Mouse (Mus musculus): ENCODE results near the gene Sgpl1. TPM values are rescaled to one million over a fixed set of nuclear protein-coding genes. Genes with fewer than 3 reads are reported as not detected.

The Sgpl1 gene
- 62.9 and 63.4 TPM in 2 replicates for polyA plus RNA-seq (2015; fragmentation: Nextera tagmentation; extraction: Ambion mirVana)

DNA sequence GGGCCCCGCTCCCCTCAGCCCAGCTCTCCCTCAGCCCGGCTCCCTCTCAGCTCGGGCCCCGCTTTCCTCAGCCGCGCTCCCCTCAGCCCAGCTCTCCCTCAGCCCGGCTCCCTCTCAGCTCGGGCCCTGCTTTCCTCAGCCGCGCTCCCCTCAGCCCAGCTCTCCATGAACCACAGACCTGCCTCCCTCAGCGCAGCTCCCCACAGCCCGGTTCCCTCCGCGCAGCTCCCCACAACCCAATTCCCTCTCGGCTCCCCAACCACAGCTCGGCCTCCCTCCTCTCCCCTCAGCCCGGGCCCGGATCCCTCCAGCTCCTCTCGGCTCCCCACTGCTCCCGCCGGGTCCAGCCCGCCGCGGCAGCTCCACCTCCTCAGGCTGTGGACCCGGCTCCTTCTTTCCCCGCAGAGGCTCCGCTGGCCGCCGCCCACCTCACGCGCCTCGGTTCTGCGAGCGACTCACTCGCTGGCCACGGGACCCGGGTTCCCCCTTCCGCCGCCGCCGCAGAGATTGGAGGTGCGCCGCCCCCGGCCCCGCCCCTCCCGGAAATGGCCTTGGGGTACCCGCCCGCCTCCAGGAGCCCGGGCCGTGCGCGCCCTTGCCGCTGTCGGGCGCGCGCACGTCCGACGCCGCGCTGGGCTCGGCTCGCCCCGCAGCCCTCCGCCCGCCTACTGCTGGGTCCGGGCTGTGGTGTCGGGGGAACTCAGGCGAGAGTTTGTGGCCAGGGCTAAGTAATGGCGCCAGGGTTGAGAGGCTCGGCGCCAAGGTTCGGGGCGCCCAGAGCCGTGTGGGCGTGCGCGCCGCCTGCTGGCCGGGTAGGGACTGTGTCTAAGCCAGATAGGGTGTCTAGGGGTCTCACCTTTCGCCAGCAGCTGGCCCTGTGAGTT, at the start of gene Sgpl1:
TSS of gene Sgpl1 (minus strand) at position 547 of the 884 bp plus-strand sequence.
- peak within 1 kb of the TSS; percentile 94 for H3K4me3 ChIP-seq (replicated peaks)
- peak within 1 kb of the TSS; percentile 98 for H3K27ac ChIP-seq
- no peaks in the 10 kb centered on the region for H3K27me3 ChIP-seq
- H3K9me3 ChIP-seq (replicated peaks) = no peaks in the 10 kb centered on the region
- peaks cover 7% of the 10 kb centered on the region; the same call in 1 of the 2 replicates for H3K36me3 ChIP-seq
- ATAC-seq (replicated peaks; ENCODE audit: low FRiP score) = peak; percentile 88
- H3K9ac ChIP-seq = peak within 1 kb of the TSS; percentile 96
- H3K4me1 ChIP-seq = peaks cover 16% of the 10 kb centered on the region
- H3K4me2 ChIP-seq = peak within 1 kb of the TSS; percentile 97
- under 1% methylated on average over 82 of the region's 82 CpGs for whole genome bisulfite sequencing

DNA sequence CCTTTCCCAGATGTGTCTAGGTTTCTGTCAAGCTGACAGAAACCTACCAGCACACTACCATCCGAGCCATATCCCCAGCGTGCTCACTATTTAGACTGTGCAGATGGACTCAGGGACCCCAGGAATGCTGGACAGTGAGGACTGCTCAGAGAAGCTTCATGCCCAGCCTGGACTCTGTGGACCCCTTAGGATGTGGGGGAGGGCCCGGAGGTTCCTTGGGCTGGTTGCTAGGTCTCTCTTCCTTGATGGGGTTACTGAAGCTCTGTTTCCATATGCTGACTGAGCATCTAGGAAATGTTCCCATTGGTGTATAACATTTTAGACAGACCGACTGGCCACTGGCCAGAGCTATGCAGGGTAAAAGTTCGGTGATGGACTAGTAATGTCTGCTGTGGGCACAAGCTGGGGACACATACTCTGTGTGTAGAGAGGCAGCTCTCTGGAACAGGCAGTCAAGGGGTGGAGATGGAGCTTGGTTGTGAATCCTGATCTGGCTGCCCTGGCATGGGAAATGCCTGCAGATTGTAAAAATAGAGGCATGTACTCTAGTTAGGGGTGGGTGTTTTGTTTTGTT, 48.3 kb upstream of the Sgpl1 start:
- Histone ChIP-seq H3K9ac (no peak overlapping the region), H3K27ac (no peak overlapping the region), H3K4me2 (no peak overlapping the region), H3K9me3 (replicated peaks) (no peaks in the 10 kb centered on the region), H3K27me3 (no peaks in the 10 kb centered on the region), H3K36me3 (no peaks in the 10 kb centered on the region), H3K4me3 (replicated peaks) (no peak overlapping the region), H3K4me1 (peaks cover 5% of the 10 kb centered on the region)
- 79% methylated on average over 5 of the region's 5 CpGs for WGBS
- no peak for ATAC-seq (replicated peaks; ENCODE audit: low FRiP score)

DNA sequence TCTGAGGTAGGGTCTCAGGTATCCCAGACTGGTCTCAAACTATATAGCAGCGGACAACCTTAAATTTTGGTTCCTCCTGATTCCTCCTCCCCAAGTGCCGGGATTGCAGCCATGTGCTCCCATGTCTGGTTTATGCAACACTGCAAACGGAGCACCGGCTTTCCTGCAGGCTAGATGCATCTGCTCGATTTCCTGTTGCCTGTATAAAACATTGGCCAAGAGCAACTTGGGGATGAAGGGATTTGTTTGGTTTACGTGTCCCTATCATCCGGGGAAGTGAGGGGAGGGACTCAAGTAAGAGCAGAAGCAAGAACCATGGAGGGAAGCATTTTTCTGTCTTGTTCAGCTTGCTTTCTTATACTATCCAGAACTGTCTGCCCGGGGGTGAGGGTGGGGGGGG, 47.7 kb upstream of the Sgpl1 start:
- H3K27ac ChIP-seq = no peak overlapping the region
- H3K4me1 ChIP-seq = peaks cover 5% of the 10 kb centered on the region
- no peak overlapping the region for H3K4me3 ChIP-seq (replicated peaks)
- no peak overlapping the region for H3K4me2 ChIP-seq
- no peak for ATAC-seq (replicated peaks; ENCODE audit: low FRiP score)
- no peaks in the 10 kb centered on the region for H3K36me3 ChIP-seq
- H3K27me3 ChIP-seq = no peaks in the 10 kb centered on the region
- no peaks in the 10 kb centered on the region for H3K9me3 ChIP-seq (replicated peaks)
- H3K9ac ChIP-seq = no peak overlapping the region
- WGBS = 65% methylated on average over 8 of the region's 8 CpGs

DNA sequence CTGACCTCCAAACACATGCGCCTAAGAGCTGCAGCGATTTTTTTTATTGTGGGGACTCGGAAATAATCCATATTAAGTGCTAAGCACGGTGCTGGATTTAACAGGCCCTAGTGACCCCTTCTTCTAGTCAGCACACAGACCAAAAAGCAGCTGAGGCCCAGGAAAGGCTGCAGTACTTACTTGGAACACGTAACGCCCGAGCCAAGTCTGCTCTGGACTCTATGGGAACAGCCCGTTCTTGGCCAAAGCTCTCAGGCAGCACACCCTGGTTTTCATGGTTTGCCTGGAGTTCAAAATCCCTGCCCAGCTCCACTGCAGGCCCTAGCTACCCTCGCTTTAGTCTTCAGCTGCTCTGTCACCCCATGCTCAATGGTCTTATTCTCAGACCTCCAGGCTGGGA, 47.1 kb upstream of the Sgpl1 start:
- Histone ChIP-seq H3K27ac (no peak overlapping the region), H3K4me3 (replicated peaks) (no peak overlapping the region), H3K9ac (no peak overlapping the region), H3K27me3 (no peaks in the 10 kb centered on the region), H3K9me3 (replicated peaks) (no peaks in the 10 kb centered on the region), H3K4me2 (no peak overlapping the region), H3K4me1 (peaks cover under 1% of the 10 kb centered on the region), H3K36me3 (no peaks in the 10 kb centered on the region)
- WGBS = 87% methylated on average over 9 of the region's 9 CpGs
- ATAC-seq (replicated peaks; ENCODE audit: low FRiP score) = no peak

DNA sequence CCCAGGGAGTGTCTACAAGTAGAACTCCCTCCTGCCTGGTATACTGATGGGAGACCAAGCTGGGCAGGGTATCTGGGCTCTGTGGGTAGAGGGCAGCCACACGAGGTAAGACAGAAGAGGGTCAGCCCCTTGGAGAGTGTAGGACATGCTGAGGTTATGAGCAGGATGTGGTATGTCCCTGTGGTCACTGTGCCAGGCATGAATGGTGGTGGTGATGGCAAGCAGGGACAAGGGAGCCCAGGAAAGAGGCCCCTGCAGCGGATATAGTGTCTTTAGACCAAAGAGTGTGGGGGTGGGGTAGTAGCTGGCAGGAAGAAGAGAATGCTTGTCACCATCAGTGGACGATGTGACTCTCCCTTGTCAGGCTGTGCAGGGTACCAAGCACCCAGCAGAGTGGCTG, 40.5 kb upstream of the Sgpl1 start:
- Histone ChIP-seq H3K4me1 (no peaks in the 10 kb centered on the region), H3K9me3 (replicated peaks) (no peaks in the 10 kb centered on the region), H3K27ac (no peak overlapping the region), H3K4me3 (replicated peaks) (no peak overlapping the region), H3K27me3 (no peaks in the 10 kb centered on the region), H3K36me3 (no peaks in the 10 kb centered on the region), H3K9ac (no peak overlapping the region), H3K4me2 (no peak overlapping the region)
- WGBS = 62% methylated on average over 3 of the region's 3 CpGs
- no peak for ATAC-seq (replicated peaks; ENCODE audit: low FRiP score)

DNA sequence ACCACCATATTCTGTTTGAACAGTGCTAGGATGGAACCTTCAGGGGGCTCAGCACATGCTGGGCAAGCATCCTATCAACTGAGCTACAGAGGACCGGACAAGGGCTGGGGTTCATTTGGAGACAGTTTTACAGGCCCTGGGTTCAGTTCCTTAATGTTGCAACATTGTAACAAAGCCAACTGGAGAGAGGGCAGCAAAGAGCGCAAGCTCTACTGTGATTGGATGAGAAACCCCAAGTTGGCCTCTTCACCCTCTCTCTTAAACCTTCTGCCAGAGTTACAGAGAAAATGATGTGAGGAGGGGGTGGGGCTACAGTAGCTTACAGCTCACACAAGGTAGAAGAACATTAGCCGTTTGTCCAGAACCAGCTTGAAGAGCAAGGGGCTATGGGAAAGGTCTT, 39.5 kb upstream of the Sgpl1 start:
- H3K4me2 ChIP-seq = no peak overlapping the region
- no peak overlapping the region for H3K4me3 ChIP-seq (replicated peaks)
- H3K9me3 ChIP-seq (replicated peaks) = no peaks in the 10 kb centered on the region
- H3K27ac ChIP-seq = no peak overlapping the region
- WGBS = 68% methylated on average over 3 of the region's 3 CpGs
- ATAC-seq (replicated peaks; ENCODE audit: low FRiP score) = no peak
- no peak overlapping the region for H3K9ac ChIP-seq
- no peaks in the 10 kb centered on the region for H3K27me3 ChIP-seq
- H3K36me3 ChIP-seq = no peaks in the 10 kb centered on the region
- H3K4me1 ChIP-seq = no peaks in the 10 kb centered on the region

DNA sequence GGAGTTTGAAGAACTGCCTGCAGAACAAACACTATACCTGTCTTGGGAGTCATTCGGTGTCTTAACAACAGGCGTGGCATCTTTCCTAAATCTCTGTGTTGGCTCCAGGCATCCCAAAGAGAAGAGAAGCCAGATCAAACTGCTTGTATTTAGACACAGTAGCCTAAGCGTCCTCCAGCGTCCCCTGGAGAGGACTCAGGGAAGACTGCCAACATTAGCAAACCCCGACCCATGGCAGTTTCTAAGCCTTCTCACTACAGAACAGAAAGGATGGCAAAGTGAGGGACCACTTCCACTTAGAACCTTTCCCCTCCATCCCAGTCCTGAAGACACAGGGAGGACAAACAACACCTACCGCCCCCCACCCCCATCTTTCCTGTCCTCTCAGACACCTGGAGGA, 32.4 kb upstream of the Sgpl1 start:
- H3K27ac ChIP-seq = no peak overlapping the region
- H3K27me3 ChIP-seq = peaks cover 21% of the 10 kb centered on the region
- no peaks in the 10 kb centered on the region for H3K9me3 ChIP-seq (replicated peaks)
- H3K36me3 ChIP-seq = no peaks in the 10 kb centered on the region
- H3K4me3 ChIP-seq (replicated peaks) = no peak overlapping the region
- peaks cover 8% of the 10 kb centered on the region for H3K4me1 ChIP-seq
- ATAC-seq (replicated peaks; ENCODE audit: low FRiP score) = no peak
- WGBS = 83% methylated on average over 6 of the region's 6 CpGs
- no peak overlapping the region for H3K4me2 ChIP-seq
- H3K9ac ChIP-seq = no peak overlapping the region

- Histone ChIP-seq H3K9me3 (replicated peaks) (no peaks in the 10 kb centered on the region), H3K36me3 (no peaks in the 10 kb centered on the region), H3K27me3 (peaks cover 26% of the 10 kb centered on the region), H3K4me3 (replicated peaks) (no peak overlapping the region), H3K4me2 (no peak overlapping the region), H3K9ac (no peak overlapping the region), H3K27ac (no peak overlapping the region), H3K4me1 (peaks cover 12% of the 10 kb centered on the region)
- no peak for ATAC-seq (replicated peaks; ENCODE audit: low FRiP score)
- 89% methylated on average over 8 of the region's 8 CpGs for WGBS
These were observed 31.2 kb upstream of the Sgpl1 start for GRCm38 (mm10) chr10:61178687-61179086.

DNA sequence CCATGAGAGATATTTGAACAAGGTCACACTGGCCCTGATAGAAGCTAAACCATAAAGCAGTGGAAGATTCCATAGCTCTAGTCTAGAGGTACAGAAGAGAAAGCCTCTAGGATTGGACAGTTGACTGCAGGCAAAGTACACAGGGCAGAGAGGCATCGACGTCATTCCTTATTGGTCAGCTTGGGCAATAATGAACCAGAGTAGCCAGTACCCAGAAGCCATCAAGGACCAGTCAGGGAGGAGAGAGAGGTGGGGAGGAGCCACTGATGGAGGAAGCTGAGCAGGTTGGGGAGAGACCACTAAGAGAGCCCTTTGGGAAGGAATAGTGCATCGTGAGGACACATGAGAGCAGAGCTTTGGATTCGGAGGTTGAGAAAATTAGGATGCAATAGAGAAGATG, 30.2 kb upstream of the Sgpl1 start:
- no peak overlapping the region for H3K27ac ChIP-seq
- H3K9ac ChIP-seq = no peak overlapping the region
- H3K4me3 ChIP-seq (replicated peaks) = no peak overlapping the region
- no peaks in the 10 kb centered on the region for H3K36me3 ChIP-seq
- no peak overlapping the region for H3K4me2 ChIP-seq
- no peak for ATAC-seq (replicated peaks; ENCODE audit: low FRiP score)
- 75% methylated on average over 4 of the region's 4 CpGs for WGBS
- H3K27me3 ChIP-seq = peaks cover 26% of the 10 kb centered on the region
- peaks cover 12% of the 10 kb centered on the region for H3K4me1 ChIP-seq
- H3K9me3 ChIP-seq (replicated peaks) = no peaks in the 10 kb centered on the region

DNA sequence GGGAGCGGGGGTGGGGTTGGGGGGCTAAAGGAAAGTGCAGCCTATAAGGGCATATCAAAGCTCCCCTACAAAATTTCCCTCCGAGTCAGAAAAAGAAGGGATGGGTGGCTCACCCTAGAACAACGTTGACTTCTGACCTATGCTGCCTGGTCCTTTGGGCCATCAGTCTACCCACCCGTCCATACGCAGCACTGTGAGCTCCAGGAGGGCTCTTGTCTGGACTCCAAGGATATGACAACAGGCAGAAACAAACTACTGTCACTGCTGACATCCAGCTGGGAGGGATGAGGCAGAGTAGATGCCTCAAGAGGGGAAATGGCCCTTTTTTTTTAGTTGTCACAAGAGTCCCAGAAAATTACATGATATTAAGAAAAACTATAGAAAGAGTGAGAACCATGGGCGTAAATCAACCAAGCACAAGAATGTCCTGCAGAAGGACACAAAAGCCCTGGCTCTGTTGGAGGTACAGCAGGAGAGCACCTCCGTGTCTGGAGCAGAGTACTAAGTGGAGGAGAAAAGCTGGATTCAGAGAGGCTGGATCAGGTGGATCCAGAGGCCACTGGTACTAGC, 28.8 kb upstream of the Sgpl1 start:
- 44% methylated on average over 7 of the region's 7 CpGs for WGBS
- Histone ChIP-seq H3K4me3 (replicated peaks) (peak overlapping the region; percentile 6; the same call in 1 of the 2 replicates), H3K27ac (no peak overlapping the region), H3K9ac (0 out of 2 replicates have a peak overlapping the region, but pooled peaks have one; percentile 7), H3K9me3 (replicated peaks) (no peaks in the 10 kb centered on the region), H3K4me1 (peaks cover 12% of the 10 kb centered on the region), H3K4me2 (peak overlapping the region; percentile 50), H3K27me3 (peaks cover 26% of the 10 kb centered on the region), H3K36me3 (no peaks in the 10 kb centered on the region)
- no peak for ATAC-seq (replicated peaks; ENCODE audit: low FRiP score)

DNA sequence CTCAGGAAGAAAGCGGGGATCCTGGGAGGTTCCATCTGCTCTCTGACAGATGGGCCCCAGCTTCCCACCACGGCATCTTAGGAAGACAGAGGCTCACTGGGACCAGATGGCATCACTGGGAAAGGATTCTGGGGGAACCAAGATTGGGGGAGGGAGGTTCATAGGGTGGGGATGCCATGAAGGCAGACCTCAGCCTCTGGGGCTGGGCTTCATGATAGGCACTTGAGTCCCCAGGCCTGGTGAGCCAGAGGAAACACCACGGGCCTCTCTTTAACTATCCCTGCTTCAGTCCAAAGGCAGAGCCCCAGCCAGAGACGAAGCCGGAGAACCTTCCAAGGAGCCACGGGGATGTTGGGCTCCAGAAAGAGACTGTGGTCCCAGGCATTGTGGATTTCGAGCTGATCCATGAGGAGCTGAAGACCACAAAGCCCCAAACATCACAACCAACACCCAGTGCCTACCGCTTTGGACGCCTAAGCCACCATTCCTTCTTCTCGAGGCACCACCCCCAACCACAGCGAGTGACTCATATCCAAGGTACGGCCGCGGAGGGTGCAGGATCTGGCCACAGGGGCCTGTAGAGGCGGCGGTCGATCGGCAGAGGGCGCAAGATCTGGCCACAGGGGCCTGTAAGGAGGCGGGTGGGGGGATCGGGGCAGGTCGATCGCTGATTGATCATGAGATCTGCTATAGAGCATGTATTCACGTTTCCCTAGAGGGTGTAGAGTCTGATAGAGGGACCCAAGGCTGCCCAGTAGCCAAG, 28.1 kb upstream of the Sgpl1 start:
- Histone ChIP-seq H3K27ac (no peak overlapping the region), H3K9me3 (replicated peaks) (no peaks in the 10 kb centered on the region), H3K4me3 (replicated peaks) (peak overlapping the region; percentile 6; the same call in 1 of the 2 replicates), H3K27me3 (peaks cover 26% of the 10 kb centered on the region), H3K4me2 (peak overlapping the region; percentile 50), H3K4me1 (peaks cover 12% of the 10 kb centered on the region), H3K36me3 (no peaks in the 10 kb centered on the region), H3K9ac (0 out of 2 replicates have a peak overlapping the region, but pooled peaks have one; percentile 7)
- no peak for ATAC-seq (replicated peaks; ENCODE audit: low FRiP score)
- WGBS = 18% methylated on average over 24 of the region's 24 CpGs
